Mouse (Mus musculus) urinary bladder, postnatal 36 days (tissue): Measurements from ENCODE around the gene Msl2.

Source experiments
- DNase-seq, 2 experiments: peaks; one replicate each; pipeline ENCODE4 v3.0.0; 2022; ENCODE audit warnings: low spot score in 2 of 2, mixed read lengths in 1 of 2

Gene Msl2

DNA sequence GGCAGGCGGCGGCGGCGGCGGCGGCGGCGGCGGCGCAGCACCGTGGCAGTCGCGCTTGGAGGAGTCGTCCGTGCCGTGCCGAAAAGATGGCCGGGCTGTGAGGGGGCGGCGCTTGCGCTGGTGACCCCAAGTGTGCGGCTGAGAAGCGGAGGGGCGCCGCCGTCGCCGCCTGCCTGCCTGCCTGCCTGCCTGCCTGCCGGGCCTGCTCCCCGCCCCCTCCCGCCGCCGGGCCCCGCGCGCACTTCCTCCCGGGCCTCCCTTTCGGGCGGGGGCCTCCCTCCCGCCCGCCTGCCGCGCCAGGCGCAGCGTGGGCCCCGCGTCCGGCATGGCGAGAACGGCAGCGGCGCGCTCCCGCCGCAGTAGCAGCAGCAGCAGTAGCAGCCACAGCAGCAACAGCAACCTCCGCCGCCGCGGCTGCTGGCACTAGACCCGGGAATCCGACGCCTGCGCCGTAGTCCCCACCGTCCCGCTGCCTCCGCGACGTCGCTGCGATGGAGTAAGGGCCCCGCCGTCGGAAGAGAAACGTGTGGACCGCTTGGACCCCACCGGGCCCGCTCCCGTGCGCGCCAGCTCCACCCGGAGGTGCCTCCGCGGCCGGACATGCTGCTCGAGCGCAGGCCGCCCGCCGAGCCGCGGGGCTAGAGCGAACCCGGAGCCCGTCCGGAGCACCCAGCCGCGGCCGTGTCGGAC, 576 bp downstream of the Msl2 start:
- DNase-seq = peak; percentile 76 to 87

DNA sequence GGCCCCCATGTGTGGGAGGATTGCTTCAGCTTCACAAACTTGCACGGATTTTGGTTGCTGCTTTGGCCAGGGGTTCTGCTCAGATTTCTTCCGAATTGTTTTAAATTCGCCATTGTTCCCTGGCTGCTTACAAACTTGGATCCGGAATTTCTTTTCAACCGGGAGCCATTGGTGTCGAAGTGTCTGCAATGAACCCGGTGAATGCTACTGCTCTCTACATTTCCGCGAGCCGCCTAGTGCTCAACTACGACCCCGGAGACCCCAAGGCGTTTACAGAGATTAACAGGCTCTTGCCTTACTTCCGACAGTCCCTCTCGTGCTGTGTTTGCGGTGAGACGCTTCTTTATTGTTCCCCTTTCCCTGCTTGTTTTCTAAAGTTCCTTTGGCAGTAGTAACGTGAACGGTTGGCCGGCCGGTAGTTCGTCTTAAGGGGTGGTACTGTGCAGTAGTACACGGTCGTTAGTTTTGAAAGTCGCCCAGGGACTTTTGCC, 1.2 kb downstream of the Msl2 start:
- peak; percentile 23 for DNase-seq

DNA sequence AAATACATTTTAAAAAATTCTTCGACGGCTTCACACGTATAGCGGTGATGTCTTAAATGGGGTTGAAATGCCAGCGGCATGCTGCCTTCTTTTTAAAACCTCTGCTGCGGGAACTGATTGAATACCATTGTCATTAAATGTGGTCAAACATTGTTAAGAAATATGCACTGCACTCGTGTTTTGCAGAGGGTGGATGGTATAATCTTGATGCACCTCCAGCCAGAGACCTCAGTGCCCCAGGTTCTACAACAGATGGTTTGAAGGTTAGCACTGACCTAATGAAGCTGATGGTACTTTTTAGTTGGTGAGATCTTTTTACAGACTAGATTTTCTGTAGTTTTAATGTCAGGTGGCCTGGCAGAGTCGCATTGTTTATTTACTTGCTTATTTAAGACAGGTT, 1.8 kb downstream of the Msl2 start:
- DNase-seq = no peak

GRCm38 (mm10) chr9:101076095-101076875, 2.4 kb downstream of the Msl2 start:
- DNase-seq = peak in 1 of 2 experiments; percentile 31

DNA sequence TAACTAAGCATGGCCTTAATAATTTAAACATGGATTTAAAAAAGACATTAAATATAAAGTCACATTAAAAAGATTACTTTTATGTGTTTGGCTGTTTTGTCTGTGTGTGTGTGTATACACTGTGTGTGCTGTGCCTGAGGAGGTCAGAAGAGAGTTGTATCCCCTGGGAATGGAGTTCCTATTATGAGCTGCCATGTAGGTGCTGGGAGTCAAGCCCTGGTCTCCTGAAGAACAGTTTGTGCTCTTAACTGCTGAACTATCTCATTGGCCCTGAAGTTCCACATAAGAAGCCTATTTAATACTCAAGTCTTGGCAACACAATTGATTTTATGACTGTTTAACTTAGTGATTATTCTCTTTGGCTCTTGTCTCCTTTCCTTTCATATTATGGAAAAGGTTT, 3.6 kb downstream of the Msl2 start:
- no peak for DNase-seq

DNA sequence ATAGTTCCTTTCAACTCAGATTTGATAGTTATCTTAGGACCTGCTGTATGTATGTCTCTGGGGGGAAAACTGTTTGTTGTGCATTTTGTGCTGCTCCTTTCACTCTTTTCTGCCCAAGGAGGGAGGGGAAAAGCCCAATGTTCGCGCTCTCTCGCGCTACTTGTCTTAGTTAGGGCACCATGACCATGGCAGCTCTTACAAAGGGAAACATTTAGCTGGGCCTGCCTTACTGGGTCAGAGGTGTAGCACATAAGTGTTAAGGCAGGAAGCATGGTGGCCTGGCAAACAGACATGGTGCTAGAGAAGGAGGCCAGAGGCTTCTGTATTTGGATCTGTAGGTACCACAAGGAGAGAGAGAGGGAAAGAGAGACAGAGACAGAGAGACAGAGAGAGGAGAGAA, 4.7 kb downstream of the Msl2 start:
- no peak for DNase-seq

- no peak for DNase-seq
Observed at GRCm38 (mm10) chr9:101080046-101080685, 6.3 kb downstream of the Msl2 start.

DNA sequence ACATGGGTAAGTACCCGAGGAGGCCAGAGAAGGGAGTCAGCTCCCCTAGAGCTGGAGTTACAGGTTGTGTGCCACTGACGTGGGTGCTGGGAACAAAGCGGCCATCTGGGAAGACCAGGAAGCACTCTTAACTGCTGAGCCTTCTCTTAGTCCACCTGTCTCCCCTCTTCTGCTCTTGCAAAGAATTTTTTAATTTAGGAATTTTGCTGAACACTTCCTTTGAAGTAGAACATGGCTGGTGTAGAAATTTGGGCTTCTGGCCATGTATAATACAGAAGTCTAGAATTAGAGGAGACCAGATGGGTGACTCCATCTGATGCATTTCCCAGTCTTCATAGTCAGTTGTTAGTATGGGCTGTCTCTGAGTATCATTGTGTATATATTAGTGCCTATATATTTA, 9.8 kb downstream of the Msl2 start:
- DNase-seq = no peak

DNA sequence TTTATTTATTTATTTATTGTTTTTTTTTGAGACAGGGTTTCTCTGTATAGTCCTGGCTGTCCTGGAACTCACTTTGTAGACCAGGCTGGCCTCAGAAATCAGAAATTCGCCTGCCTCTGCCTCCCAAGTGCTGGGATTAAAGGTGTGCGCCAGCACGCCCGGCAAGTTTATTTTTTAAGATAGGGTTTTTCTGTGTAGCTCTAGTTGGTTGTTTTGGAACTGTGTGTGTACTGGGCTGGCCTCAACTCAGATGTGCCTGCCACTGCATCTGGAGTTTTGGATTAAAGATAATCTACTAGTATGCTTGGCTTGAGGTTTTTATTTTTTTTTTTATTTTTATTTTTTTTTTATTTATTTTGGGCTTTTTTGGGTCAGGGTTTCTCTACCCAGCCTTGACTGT, 21.5 kb downstream of the Msl2 start:
- no peak for DNase-seq

- DNase-seq = no peak
Observed at GRCm38 (mm10) chr9:101096461-101096860, 22.6 kb downstream of the Msl2 start.

DNA sequence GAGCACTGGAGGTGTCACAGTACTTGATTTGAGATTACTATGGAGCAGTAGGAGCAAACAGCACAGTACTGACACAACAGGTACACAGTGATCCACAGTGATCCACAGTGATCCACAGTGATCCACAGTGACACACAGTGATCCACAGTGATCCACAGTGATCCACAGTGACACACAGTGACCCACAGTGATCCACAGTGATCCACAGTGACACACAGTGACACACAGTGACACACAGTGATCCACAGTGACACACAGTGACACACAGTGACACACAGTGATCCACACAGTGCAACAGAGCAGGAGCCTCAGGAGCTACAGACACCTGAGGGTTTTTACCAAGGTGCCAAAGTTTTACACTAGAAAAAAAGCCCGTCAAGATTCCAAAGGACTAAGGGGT, 23.6 kb downstream of the Msl2 start:
- no peak for DNase-seq

DNA sequence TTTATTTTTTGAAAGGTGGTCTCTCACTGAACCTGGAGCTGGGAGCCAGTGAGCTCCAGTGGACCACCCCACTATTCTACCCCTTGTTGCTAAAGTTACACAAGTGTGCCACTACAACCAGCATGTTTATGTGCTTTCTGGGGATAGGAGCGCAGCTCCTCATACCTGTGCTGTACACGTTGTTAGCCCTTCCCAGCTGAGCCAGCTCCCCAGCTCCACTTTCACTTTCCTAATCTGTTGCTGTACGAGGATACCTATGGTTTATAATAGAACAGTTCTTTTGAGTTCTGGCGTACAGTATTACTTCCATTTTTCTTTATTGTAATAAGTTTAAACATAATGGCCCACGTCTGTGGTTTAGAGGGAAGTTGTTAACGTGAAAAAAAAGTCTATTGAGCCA, 25.5 kb downstream of the Msl2 start:
- no peak for DNase-seq

- no peak for DNase-seq
Observed at GRCm38 (mm10) chr9:101100163-101100562, 26.3 kb downstream of the Msl2 start.

- no peak for DNase-seq
Observed at GRCm38 (mm10) chr9:101101547-101101946, 27.6 kb downstream of the Msl2 start.

DNA sequence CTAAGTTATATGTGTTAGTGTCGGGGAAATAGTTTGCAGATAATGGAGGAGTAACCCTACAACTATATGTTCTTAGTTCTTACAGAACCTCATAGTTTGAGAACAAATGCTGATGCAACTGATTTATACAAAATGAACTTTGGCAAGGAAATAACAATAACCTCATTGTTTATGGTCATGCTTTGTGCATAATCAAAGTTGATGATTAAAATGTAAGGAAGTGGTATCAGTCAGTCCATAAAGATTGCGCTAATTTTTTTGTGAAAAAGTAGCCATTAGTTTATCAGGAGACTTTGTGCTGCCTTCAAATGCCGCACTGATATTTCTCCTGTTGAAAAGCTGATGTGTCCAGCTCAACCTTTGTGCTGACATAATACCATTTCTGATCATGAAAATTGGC, 28.4 kb downstream of the Msl2 start:
- DNase-seq = no peak

DNA sequence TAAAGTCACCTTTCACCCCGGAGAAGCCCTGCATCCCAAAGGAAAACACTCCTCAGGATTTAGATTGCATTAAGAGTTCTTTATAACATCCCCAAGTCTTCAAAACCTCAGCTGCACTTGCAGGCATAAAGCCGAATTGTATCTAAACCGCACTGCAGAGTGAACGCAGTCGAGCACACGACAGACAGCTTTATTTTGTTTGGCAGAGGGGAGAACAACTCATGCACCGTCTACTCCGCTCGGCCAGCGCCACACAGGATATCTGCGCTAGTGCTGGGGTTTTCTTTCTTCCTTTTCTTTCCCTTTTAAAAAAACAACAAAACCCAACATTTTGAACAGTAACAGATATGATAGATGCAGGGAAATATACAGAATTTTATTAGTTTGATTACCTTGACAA, 31.0 kb downstream of the Msl2 start:
- no peak for DNase-seq

DNA sequence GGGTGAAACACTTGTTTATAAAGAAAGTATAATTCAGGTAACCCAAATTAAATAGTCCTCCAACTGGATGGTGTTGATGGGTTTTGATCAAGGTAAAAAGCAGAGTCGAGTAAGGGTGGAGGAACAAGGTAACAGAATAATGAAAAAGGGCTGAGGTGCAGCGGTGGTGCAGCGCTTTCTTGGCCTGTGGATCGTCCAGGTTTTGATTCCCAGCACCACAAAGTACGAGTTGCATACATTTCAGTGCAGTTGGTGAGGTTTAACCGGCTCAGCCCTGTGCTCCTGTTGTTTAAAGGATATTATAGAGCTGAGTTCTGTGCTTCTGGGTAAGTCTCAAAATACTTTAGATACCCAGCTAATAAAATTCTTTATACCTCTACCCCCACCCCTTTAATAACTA, 31.8 kb downstream of the Msl2 start:
- DNase-seq = no peak

GRCm38 (mm10) chr9:101107386-101107785, 33.5 kb downstream of the Msl2 start:
- DNase-seq = no peak

- DNase-seq = no peak
Observed at GRCm38 (mm10) chr9:101110013-101110412, 36.1 kb downstream of the Msl2 start.

DNA sequence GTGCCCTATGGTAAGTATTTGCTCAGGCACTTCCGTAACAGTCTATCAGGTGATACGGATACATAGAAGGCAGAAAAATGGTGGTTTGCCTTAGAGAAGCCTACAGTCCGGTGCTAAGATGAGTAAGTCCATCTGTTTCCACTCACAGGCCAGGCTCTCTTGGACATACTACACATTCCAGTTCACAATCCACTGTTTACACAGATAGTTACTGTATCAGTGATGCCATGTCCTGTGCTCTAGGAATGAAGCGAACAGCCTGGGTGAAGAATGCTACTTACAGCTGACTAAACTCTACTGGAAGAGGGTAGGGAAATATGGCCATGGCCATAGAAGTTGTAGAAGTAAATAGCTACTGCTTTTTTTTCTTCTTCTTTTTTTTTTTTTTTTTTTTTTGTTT, 39.4 kb downstream of the Msl2 start:
- no peak for DNase-seq

DNA sequence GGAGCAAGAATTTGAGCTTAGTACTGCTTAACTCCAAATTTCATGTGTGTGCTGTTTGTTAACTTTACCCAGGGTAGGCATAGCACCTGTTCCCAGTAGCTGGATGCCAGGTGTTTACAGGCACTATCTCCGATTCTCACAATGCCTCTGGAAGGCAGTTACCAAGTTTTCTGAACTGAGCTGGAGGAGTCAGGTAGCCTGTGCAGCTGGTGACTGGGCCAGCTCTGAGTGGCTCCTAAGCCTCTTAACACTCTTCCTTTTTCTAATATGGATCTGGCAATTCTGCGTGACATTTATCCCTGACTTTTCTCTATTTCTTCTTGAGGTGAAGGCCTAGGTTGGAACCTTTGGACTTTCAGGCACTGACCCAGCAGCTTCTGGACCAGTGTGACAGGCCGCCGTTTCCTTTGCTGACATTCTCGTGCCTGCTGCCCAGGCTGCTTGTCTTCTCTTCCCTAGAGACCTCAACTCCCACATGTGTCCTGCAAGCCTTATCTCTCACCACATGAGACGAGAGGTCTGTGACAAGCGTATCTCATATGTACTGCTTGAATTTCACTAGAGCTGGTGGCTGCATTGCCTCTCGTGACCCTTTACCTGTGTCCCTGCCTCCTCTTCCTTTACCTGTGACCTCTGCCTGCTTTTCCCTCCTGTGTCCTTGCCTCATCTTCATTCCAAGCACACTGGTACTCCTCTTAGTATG, 40.4 kb downstream of the Msl2 start:
- DNase-seq = no peak

DNA sequence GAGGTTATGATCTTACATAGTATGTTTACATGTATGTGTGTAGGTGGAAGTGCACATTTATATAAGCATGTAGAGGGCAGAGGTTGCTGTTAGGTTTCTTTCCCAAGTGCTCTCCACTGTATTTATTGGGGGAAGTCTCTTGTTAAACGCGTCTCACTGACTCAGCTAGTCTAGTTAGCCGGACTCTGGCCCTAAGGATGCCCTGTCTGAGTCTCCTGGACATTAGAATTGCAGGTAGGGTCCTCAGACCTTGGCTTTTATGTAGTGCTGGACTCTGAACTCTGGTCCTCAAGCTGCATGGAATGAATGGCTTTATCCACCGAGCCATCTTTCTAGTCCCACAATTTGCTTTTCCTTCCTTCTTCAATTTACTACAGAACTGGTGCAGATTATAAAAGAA, 69.7 kb downstream of the Msl2 start:
- no peak for DNase-seq
